Mouse (Mus musculus) lung, postnatal 0 days (tissue): ENCODE results near the gene Plekhb2.

Experiments
- CTCF ChIP-seq: IDR thresholded peaks from 2 replicates; pipeline ENCODE4 v1.5.1; 2016; ENCODE audit warnings: antibody characterized with exemption, mild to moderate bottlenecking
- EP300 ChIP-seq: IDR thresholded peaks from 2 replicates; pipeline ENCODE4 v1.6.1; 2016; ENCODE audit warnings: antibody characterized with exemption, mild to moderate bottlenecking, control low read depth

- TF ChIP-seq CTCF (no peak), EP300 (0 out of 2 replicates have a peak, but pooled peaks have one; percentile 29)
Observed at GRCm38 (mm10) chr1:34823353-34823752, 26.4 kb upstream of the Plekhb2 start.
